Comparison of ENCODE assay signal across 8 mouse cellular contexts in the genomic region with DNA sequence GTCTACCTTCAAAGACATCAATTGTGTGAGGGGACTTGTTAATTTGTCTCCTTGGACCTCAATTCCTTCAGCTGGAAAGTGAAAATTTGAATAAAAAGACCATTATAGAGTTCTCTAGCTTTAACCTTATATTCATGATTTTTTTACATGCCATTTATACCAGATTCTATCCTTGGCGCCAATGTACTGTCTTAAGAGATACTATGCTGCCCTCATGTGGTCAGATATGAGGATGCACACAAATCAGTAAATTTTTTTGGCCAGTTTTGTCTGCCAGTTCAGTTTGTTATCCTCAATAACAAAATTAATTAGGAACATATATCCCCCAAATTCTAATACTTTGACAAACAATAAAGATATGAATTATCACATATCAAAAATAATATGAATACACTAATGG. TPM values are rescaled to one million over a fixed set of nuclear protein-coding genes. Genes with fewer than 3 reads are reported as not detected.
DNase-seq lines count a peak whose midpoint lies in the region; ATAC-seq and TF ChIP-seq lines count a peak whose summit lies in the region.
"Had no signal": no experiment of that assay in that cellular context is flagged by ENCODE, and none has a peak within 500 bp of the region (broad histone marks: within the 10 kb centered on the region; RNA-seq: fewer than 3 reads in every experiment).

No protein-coding gene starts in this region.

- no peak for ATAC-seq in limb, embryonic 14.5 days (ENCODE audit: low FRiP score, low read depth)

- peak; percentile 47 for TF ChIP-seq CTCF in liver, adult 2 months (IDR thresholded peaks at IDR 0.05; ENCODE audit: low read depth, low read length)
- peak; percentile 41; the same call in 1 of the 2 replicates for TF ChIP-seq CTCF in cerebellum, adult 2 months (IDR thresholded peaks at IDR 0.05; ENCODE audit: borderline replicate concordance, insufficient read depth, low read depth, low read length)

- H3K9ac ChIP-seq in liver, adult 2 months (ENCODE audit: low read depth, low read length), result no peak overlapping the region
- no peak overlapping the region for H3K9ac ChIP-seq in limb, embryonic 14.5 days (ENCODE audit: low read depth, low read length, severe bottlenecking)
- H3K9ac ChIP-seq: stomach, embryonic 15.5 days had no signal

- no peak for TF ChIP-seq POLR2A in liver, adult 2 months (IDR thresholded peaks at IDR 0.05; ENCODE audit: extremely low read depth, insufficient read depth, low read length)
- no peak for TF ChIP-seq POLR2A in cerebellum, adult 2 months (IDR thresholded peaks at IDR 0.05; ENCODE audit: borderline replicate concordance, insufficient read depth, low read length)
- no peak for TF ChIP-seq POLR2A in limb, embryonic 14.5 days (IDR thresholded peaks at IDR 0.05; ENCODE audit: borderline replicate concordance, extremely low read depth, insufficient read depth, insufficient read length)

- H3K4me2 ChIP-seq in limb, embryonic 14.5 days (replicated peaks; ENCODE audit: low read depth, low read length, severe bottlenecking), result no peak overlapping the region
- H3K4me2 ChIP-seq: stomach, embryonic 15.5 days had no signal

- H3K4me3 ChIP-seq in liver, adult 2 months (ENCODE audit: insufficient read depth, low read depth, low read length), result no peak overlapping the region
- H3K4me3 ChIP-seq in cerebellum, adult 2 months (replicated peaks; ENCODE audit: insufficient read depth, low read depth, low read length), result no peak overlapping the region
- H3K4me3 ChIP-seq in limb, embryonic 14.5 days (replicated peaks; ENCODE audit: low read length), result no peak overlapping the region
- H3K4me3 ChIP-seq: stomach, embryonic 15.5 days had no signal

- WGBS in liver, adult 2 months, result 3% methylated on average over 1 of the region's 1 CpGs
- WGBS in cerebellum, adult 2 months, result 10% methylated on average over 1 of the region's 1 CpGs
- 0% methylated on average over 1 of the region's 1 CpGs for WGBS in limb, embryonic 14.5 days

- DNase-seq in liver, adult 2 months (ENCODE audit: extremely low read depth, low read depth, low spot score), result peak; percentile 61
- no peak for DNase-seq in liver
- peak; percentile 60 for DNase-seq in MEL-GATA-1-ER (ENCODE audit: extremely low read depth, low read depth)
- DNase-seq in cerebellum, adult 2 months, result peak; percentile 22 to 58
- peak; percentile 6 to 55 for DNase-seq in heart, postnatal 14 days
- DNase-seq in limb, embryonic 14.5 days (ENCODE audit: low spot score), result peak; percentile 77
- peak; percentile 44 for DNase-seq in right cerebral cortex, postnatal 4 days

- intact Hi-C loops in heart, postnatal 14 days (cut with DNase I), result loop anchor here (5.0 to 10.0 kb wide), 3 partner anchors 888 to 1840 kb away; a partner anchor contains a TSS

- no peaks in the 10 kb centered on the region for H3K79me2 ChIP-seq in liver, adult 2 months (ENCODE audit: control insufficient read depth, insufficient read depth, low read length)

- no peaks in the 10 kb centered on the region for H3K4me1 ChIP-seq in liver, adult 2 months (ENCODE audit: control insufficient read depth, insufficient read depth, low read length)
- H3K4me1 ChIP-seq in cerebellum, adult 2 months (ENCODE audit: control insufficient read depth, insufficient read depth, low read length), result no peaks in the 10 kb centered on the region
- peaks cover 3% of the 10 kb centered on the region; the same call in 1 of the 2 replicates for H3K4me1 ChIP-seq in limb, embryonic 14.5 days (ENCODE audit: control insufficient read depth, insufficient read depth, low read length)
- H3K4me1 ChIP-seq: stomach, embryonic 15.5 days had no signal

- no peaks in the 10 kb centered on the region for H3K27me3 ChIP-seq in liver, adult 2 months (ENCODE audit: control insufficient read depth, insufficient read depth, low read length)
- no peaks in the 10 kb centered on the region for H3K27me3 ChIP-seq in cerebellum, adult 2 months (ENCODE audit: control insufficient read depth, insufficient read depth, low read length)
- no peaks in the 10 kb centered on the region for H3K27me3 ChIP-seq in limb, embryonic 14.5 days (ENCODE audit: control insufficient read depth, insufficient read depth, low read length)
- H3K27me3 ChIP-seq: stomach, embryonic 15.5 days had no signal

- no peaks in the 10 kb centered on the region for H3K9me3 ChIP-seq in limb, embryonic 14.5 days (ENCODE audit: control insufficient read depth, low read length)
- H3K9me3 ChIP-seq: stomach, embryonic 15.5 days had no signal

- H3K36me3 ChIP-seq in liver, adult 2 months (ENCODE audit: control insufficient read depth, insufficient read depth, low read length), result no peaks in the 10 kb centered on the region
- no peaks in the 10 kb centered on the region for H3K36me3 ChIP-seq in limb, embryonic 14.5 days (ENCODE audit: control insufficient read depth, insufficient read depth, low read length)
- H3K36me3 ChIP-seq: stomach, embryonic 15.5 days had no signal

- H3K27ac ChIP-seq in liver, adult 2 months (replicated peaks; ENCODE audit: insufficient read depth, low read depth, low read length), result no peak overlapping the region
- no peak overlapping the region for H3K27ac ChIP-seq in cerebellum, adult 2 months (ENCODE audit: insufficient read depth, low read length)
- H3K27ac ChIP-seq in limb, embryonic 14.5 days (replicated peaks; ENCODE audit: low read depth, low read length), result no peak overlapping the region
- H3K27ac ChIP-seq: stomach, embryonic 15.5 days had no signal

RNA-seq across cellular contexts. Expression of a gene that starts 7.5 kb away (rescaled TPM):
- 43.8 and 54.7 TPM in 2 replicates for total RNA-seq in liver, adult 2 months (2014; rRNA removed)
- 14.3 and 15.3 TPM in 2 replicates for polyA plus RNA-seq in liver, adult 2 months (2012; rRNA removed)
- 18.9 and 19.4 TPM in 2 replicates for polyA plus RNA-seq in cerebellum, adult 2 months (2012; rRNA removed)
- 10 to 100 TPM in 1 of 2 experiments, 1 to 10 TPM in 1; 8.1 to 10.3 TPM for total RNA-seq in heart, postnatal 14 days (2021)
- polyA plus RNA-seq in limb, embryonic 14.5 days (2012; rRNA removed), result 6.8 and 7.1 TPM in 2 replicates
- 11.4 and 14.2 TPM in 2 replicates for polyA plus RNA-seq in limb, embryonic 14.5 days (2014; fragmentation: Nextera tagmentation; extraction: Ambion mirVana)

RNA-seq across cellular contexts. Expression of a gene that starts 51.1 kb away (rescaled TPM):
- 2,393 and 2,551 TPM in 2 replicates for total RNA-seq in liver, adult 2 months (2014; rRNA removed)
- 931 and 1,118 TPM in 2 replicates for polyA plus RNA-seq in liver, adult 2 months (2012; rRNA removed)
- polyA plus RNA-seq in cerebellum, adult 2 months (2012; rRNA removed), result 3.2 and 5.1 TPM in 2 replicates
- total RNA-seq in heart, postnatal 14 days (2021), result not detected
- 0.03 TPM in 1 of 2 replicates, not detected in the other for polyA plus RNA-seq in limb, embryonic 14.5 days (2012; rRNA removed)
- polyA plus RNA-seq in limb, embryonic 14.5 days (2014; fragmentation: Nextera tagmentation; extraction: Ambion mirVana), result 0.07 TPM in 1 of 2 replicates, not detected in the other

RNA-seq across cellular contexts. Expression of a gene that starts 57.2 kb away (rescaled TPM):
- total RNA-seq in liver, adult 2 months (2014; rRNA removed), result 7.5 and 8.7 TPM in 2 replicates
- polyA plus RNA-seq in liver, adult 2 months (2012; rRNA removed), result 1.1 and 1.7 TPM in 2 replicates
- 0.06 TPM in 1 of 2 replicates, not detected in the other for polyA plus RNA-seq in cerebellum, adult 2 months (2012; rRNA removed)
- not detected for total RNA-seq in heart, postnatal 14 days (2021)
- polyA plus RNA-seq in limb, embryonic 14.5 days (2012; rRNA removed), result not detected in 2 replicates
- not detected in 2 replicates for polyA plus RNA-seq in limb, embryonic 14.5 days (2014; fragmentation: Nextera tagmentation; extraction: Ambion mirVana)
- polyA plus RNA-seq: stomach, embryonic 15.5 days had no signal

Comparison
In these comparisons a context has a peak if more than half of its experiments do, and no peak if none do; other contexts are left out.
1. RNA of a gene that starts 51.1 kb away (polyA plus RNA-seq): 931 to 1,118 TPM in liver, adult 2 months; 3.2 to 5.1 TPM in cerebellum, adult 2 months and 0.03 to 0.07 TPM in limb, embryonic 14.5 days; every median in the first group is over 100 times any median in the second.